Mouse (Mus musculus) spleen, adult 2 months (tissue): ENCODE measurements at regions not wholly inside any gene's neighbourhood (a gene's known extent, or its start where the extent isn't known, plus 50 kb on each side); places are given as distances from the start of the nearest gene placed in this dataset.

Source experiments
- CTCF ChIP-seq: fragments of 200-500 bp; IDR thresholded peaks from 2 replicates; pipeline ENCODE4 v1.5.1; 2011; ENCODE audit warnings: mild to moderate bottlenecking, inconsistent platforms; ENCODE audit not compliant: insufficient read depth, insufficient read length, insufficient replicate concordance; ENCODE audit errors: extremely low read depth
- POLR2A ChIP-seq: fragments of 200-500 bp; IDR thresholded peaks from 2 replicates; pipeline ENCODE4 v1.6.1; 2011; ENCODE audit warnings: low read depth, low read length, inconsistent platforms

DNA sequence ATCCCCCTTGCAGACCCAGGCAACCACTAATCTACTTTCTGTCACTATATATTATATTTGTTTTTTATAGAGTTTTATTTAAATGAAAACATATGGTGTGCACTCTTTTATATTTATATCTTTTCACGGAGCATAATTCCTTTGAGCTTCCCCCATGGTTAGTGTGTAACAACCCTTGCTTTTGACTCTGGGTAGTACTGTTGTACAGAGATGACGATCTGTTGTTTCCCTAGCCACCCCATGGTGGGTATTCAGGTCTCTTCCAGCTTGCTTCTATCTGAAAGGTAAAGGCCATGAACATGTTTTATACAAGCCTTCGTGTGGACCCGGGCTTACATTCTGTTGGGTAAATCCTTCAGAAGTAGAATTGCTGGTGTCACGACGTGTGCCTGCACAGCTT lies 221.2 kb upstream of the Rnaseh2b start:
- no peak for TF ChIP-seq POLR2A
- no peak for TF ChIP-seq CTCF
